ENCODE assay signal across 9 mouse cellular contexts in the genomic region with DNA sequence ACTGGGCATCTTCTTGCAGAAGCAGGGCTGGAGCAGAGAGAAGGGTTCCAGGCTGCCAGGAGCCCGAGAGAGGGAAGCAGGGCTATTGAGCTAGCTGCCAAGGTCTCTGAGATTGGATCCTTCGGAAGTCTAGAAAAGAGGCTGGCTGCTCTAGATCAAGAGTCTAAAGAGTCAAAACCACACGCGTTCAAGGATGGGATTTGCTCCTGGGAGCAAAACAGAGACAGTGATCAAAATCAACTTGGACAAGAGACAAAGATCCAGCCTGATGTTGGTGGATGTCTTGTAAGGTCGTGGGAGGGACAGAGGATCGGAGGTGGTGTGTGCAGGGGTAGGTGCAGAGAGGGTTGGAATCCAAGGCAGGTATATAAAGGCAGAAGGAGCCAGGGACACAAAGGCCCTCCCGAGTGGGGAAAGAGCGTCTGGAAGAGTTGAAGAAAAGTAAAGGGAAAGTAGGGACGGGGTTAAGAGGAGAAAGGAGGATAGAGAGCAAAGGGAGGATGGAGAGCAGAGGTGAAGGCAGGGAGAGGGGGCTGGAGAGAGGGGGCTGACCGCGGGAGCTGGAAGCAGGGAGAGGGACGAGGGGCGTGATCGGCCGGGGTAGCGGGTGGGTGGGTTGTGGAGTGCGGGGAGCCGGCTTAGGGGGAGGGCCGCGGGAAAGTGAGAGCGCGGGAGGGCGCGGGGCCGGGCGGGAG. TPM values are rescaled to one million over a fixed set of nuclear protein-coding genes. Genes with fewer than 3 reads are reported as not detected.
DNase-seq lines count a peak whose midpoint lies in the region; ATAC-seq and TF ChIP-seq lines count a peak whose summit lies in the region.
"Had no signal": no experiment of that assay in that cellular context is flagged by ENCODE, and none has a peak within 500 bp of the region (broad histone marks: within the 10 kb centered on the region; RNA-seq: fewer than 3 reads in every experiment).

No protein-coding gene starts in this region.

- H3K36me3 ChIP-seq in hindbrain, postnatal 0 days (ENCODE audit: insufficient read depth, low read length), result no peaks in the 10 kb centered on the region
- no peaks in the 10 kb centered on the region for H3K36me3 ChIP-seq in neural tube, embryonic 12.5 days

- no peaks in the 10 kb centered on the region for H3K27me3 ChIP-seq in hindbrain, postnatal 0 days (ENCODE audit: insufficient read depth, low read length)
- H3K27me3 ChIP-seq in neural tube, embryonic 12.5 days (replicated peaks), result no peaks in the 10 kb centered on the region; the same call in 1 of the 2 replicates

- peak overlapping the region; percentile 97 for H3K27ac ChIP-seq in left cerebral cortex, adult 2 months
- H3K27ac ChIP-seq in hindbrain, postnatal 0 days, result peak overlapping the region; percentile 80
- peak overlapping the region; percentile 62 for H3K27ac ChIP-seq in neural tube, embryonic 12.5 days

- H3K9ac ChIP-seq in hindbrain, postnatal 0 days (replicated peaks; ENCODE audit: low read length), result peak overlapping the region; percentile 89
- H3K9ac ChIP-seq in neural tube, embryonic 12.5 days, result peak overlapping the region; percentile 90

- peaks cover 8% of the 10 kb centered on the region; the same call in 1 of the 2 replicates for H3K4me1 ChIP-seq in hindbrain, postnatal 0 days (ENCODE audit: insufficient read depth, low read length)
- H3K4me1 ChIP-seq in neural tube, embryonic 12.5 days, result peaks cover 15% of the 10 kb centered on the region

- intact Hi-C loops in left cerebral cortex, adult 2 months (cut with DNase I), result loop anchor here (2.0 to 5.0 kb wide), 6 partner anchors 39 to 232 kb away; partner anchors contain the start of gene Map4k3
- intact Hi-C loops in left cerebral cortex, postnatal 10 days (cut with DNase I), result loop anchor here (10.0 kb wide), 1 partner anchor 139 kb away; no protein-coding TSS in a partner anchor

- peak overlapping the region; percentile 86 for H3K4me3 ChIP-seq in left cerebral cortex, adult 2 months
- H3K4me3 ChIP-seq in hindbrain, postnatal 0 days (ENCODE audit: low read length), result peak overlapping the region; percentile 81
- peak overlapping the region; percentile 74 for H3K4me3 ChIP-seq in neural tube, embryonic 12.5 days

- H3K9me3 ChIP-seq in hindbrain, postnatal 0 days (ENCODE audit: low read length), result no peaks in the 10 kb centered on the region
- H3K9me3 ChIP-seq in neural tube, embryonic 12.5 days, result no peaks in the 10 kb centered on the region

- peak in 1 of 2 experiments; percentile 15 for DNase-seq in left cerebral cortex, adult 2 months (ENCODE audit: extremely low spot score in 1 of 2, low spot score in 2 of 2)
- DNase-seq in left cerebral cortex, postnatal 10 days (ENCODE audit: extremely low spot score in 1 of 2, low spot score in 2 of 2), result no peak
- DNase-seq in cerebellum, postnatal 25 days, result peak; percentile 62 to 70
- DNase-seq in hindbrain, postnatal 0 days (ENCODE audit: low spot score), result peak; percentile 26
- DNase-seq in adrenal gland, postnatal 25 days, result no peak
- no peak for DNase-seq in layer of hippocampus, postnatal 10 days (ENCODE audit: low spot score in 2 of 2)
- DNase-seq in frontal cortex, adult 2 months (ENCODE audit: extremely low spot score in 1 of 2, low spot score in 1 of 2), result no peak

- no peak for TF ChIP-seq CTCF in left cerebral cortex, adult 2 months (IDR thresholded peaks at IDR 0.05)
- no peak for TF ChIP-seq CTCF in hindbrain, postnatal 0 days (IDR thresholded peaks at IDR 0.05; ENCODE audit: low read depth)

- WGBS in hindbrain, postnatal 0 days, result 9% methylated on average over 24 of the region's 26 CpGs
- 6% methylated on average over 22 of the region's 26 CpGs for WGBS in neural tube, embryonic 12.5 days

- ATAC-seq in hindbrain, postnatal 0 days, result peak; percentile 57
- peak; percentile 13 for ATAC-seq in neural tube, embryonic 12.5 days (ENCODE audit: low FRiP score, low read depth)

- peak overlapping the region; percentile 80 for H3K4me2 ChIP-seq in hindbrain, postnatal 0 days (ENCODE audit: low read depth, low read length)
- H3K4me2 ChIP-seq in neural tube, embryonic 12.5 days (replicated peaks), result peak overlapping the region; percentile 91

RNA-seq across cellular contexts. Expression of gene Tmem178, which starts 0.5 kb away (rescaled TPM):
- 100 to 1,000 TPM; 108 to 141 TPM for total RNA-seq in left cerebral cortex, adult 2 months (2021)
- 10 to 100 TPM; 77.1 to 80.7 TPM for total RNA-seq in left cerebral cortex, postnatal 10 days (2021)
- 48.8 and 49.9 TPM in 2 replicates for total RNA-seq in hindbrain, postnatal 0 days (2014; rRNA removed)
- 36.9 and 37.4 TPM in 2 replicates for polyA plus RNA-seq in hindbrain, postnatal 0 days (2015; fragmentation: Nextera tagmentation; extraction: Ambion mirVana)
- polyA plus RNA-seq in neural tube, embryonic 12.5 days (2016; fragmentation: Nextera tagmentation; extraction: Ambion mirVana), result 30.7 and 32.0 TPM in 2 replicates
- total RNA-seq in adrenal gland, postnatal 25 days (2021), result 5.3 TPM in 2 replicates
- 10 to 100 TPM; 77.2 to 78.4 TPM for total RNA-seq in layer of hippocampus, postnatal 10 days (2021)
- 46.6 and 51.3 TPM in 2 replicates for polyA plus RNA-seq in frontal cortex, adult 2 months (2012; rRNA removed)
- total RNA-seq: neutrophil, adult 5-6 weeks had no signal

Comparison
In these comparisons a context has a peak if more than half of its experiments do, and no peak if none do; other contexts are left out.
1. DNase-seq: peak in cerebellum, postnatal 25 days (2 of 2) and hindbrain, postnatal 0 days (single experiment); none in left cerebral cortex, postnatal 10 days (0 of 2), adrenal gland, postnatal 25 days (single experiment), layer of hippocampus, postnatal 10 days (0 of 2) and frontal cortex, adult 2 months (0 of 2).
2. Peak in every context shown above with its lines, with median percentiles within 50 percentile points of each other: H3K27ac ChIP-seq and H3K4me3 ChIP-seq.